Mouse (Mus musculus) neural tube, embryonic 11.5 days (tissue): ENCODE data around the gene Cip2a. TPM values are rescaled to one million over a fixed set of nuclear protein-coding genes. Genes with fewer than 3 reads are reported as not detected.

Source experiments
- ATAC-seq: fragments of 200-750 bp; cut with Nextera tagmentation; 2 replicates; pipeline ENCODE4 v1.8.0; 2017; ENCODE audit warnings: moderate number of reproducible peaks, mild to moderate bottlenecking, moderate TSS enrichment, moderate library complexity; ENCODE audit not compliant: insufficient read depth, low FRiP score, low TSS enrichment
- DNase-seq: peaks from one replicate; pipeline ENCODE4 v3.0.0-alpha.2; 2015; ENCODE audit warnings: low spot score
- H3K27ac ChIP-seq: fragments of 300-500 bp; sonication (generic); 2 replicates; pipeline ENCODE4 v1.5.1; 2014; ENCODE audit warnings: low read depth, mild to moderate bottlenecking, low read length
- H3K27me3 ChIP-seq: fragments of 300-500 bp; sonication (generic); 2 replicates; pipeline ENCODE4 v1.6.1; 2014; ENCODE audit warnings: mild to moderate bottlenecking, low read length, mixed read lengths; ENCODE audit not compliant: control insufficient read depth, insufficient read depth
- H3K36me3 ChIP-seq: fragments of 300-500 bp; sonication (generic); 2 replicates; pipeline ENCODE4 v1.6.1; 2014; ENCODE audit warnings: mild to moderate bottlenecking, low read length, moderate library complexity, mixed read lengths; ENCODE audit not compliant: control insufficient read depth, insufficient read depth
- H3K4me1 ChIP-seq: fragments of 300-500 bp; sonication (generic); 2 replicates; pipeline ENCODE4 v1.6.1; 2014; ENCODE audit warnings: low read length, mixed read lengths; ENCODE audit not compliant: control insufficient read depth, insufficient read depth
- H3K4me2 ChIP-seq: fragments of 300-500 bp; sonication (generic); 2 replicates; pipeline ENCODE4 v1.6.1; 2014; ENCODE audit warnings: low read depth, mild to moderate bottlenecking, moderate library complexity
- H3K4me3 ChIP-seq: fragments of 300-500 bp; sonication (generic); 2 replicates; pipeline ENCODE4 v1.5.1; 2014; ENCODE audit warnings: low read depth, low read length
- H3K9ac ChIP-seq: fragments of 300-500 bp; sonication (generic); 2 replicates; pipeline ENCODE4 v1.6.1; 2014; ENCODE audit warnings: mild to moderate bottlenecking, low read length
- H3K9me3 ChIP-seq: fragments of 300-500 bp; sonication (generic); 2 replicates; pipeline ENCODE4 v1.6.1; 2016; ENCODE audit warnings: low read length; ENCODE audit not compliant: control insufficient read depth
- whole genome bisulfite sequencing: fragments of 180-500 bp; shearing (Covaris S2); extraction: QIAGEN DNeasy Blood & Tissue Kit; methylation state at CpG from one replicate; pipeline ENCODE4 v1.1.7; 2014; 5-methylcytosine and 5-hydroxymethylcytosine counted together
- polyA plus RNA-seq: library from polyadenylated mRNA; unstranded; fragments of >200 nt; fragmentation: Nextera tagmentation; extraction: Ambion mirVana; gene quantifications from 2 replicates; pipeline ENCODE4 v1.2.1, GENCODE M21; 2014

The Cip2a gene
- polyA plus RNA-seq, 1 experiment from 2014 or later: 35.9 TPM

DNA sequence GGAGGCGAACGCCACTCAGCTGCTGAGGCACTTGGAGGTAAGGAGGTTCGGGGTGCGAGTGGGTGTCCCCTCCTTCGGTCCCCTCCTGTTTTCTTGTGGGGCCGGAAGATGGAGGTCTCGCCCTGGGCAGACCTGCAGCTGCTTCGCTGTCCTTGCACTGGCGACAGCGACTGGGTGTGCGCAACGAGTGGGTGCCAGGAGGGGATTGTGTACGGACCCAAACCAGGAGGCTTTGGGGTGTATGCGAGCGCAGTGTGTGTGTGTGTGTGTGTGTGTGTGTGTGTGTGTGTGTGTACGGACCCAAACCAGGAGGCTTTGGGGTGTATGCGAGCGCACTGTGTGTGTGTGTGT lies 333 bp downstream of the Cip2a start:
- no peak overlapping the region for H3K27ac ChIP-seq
- no peaks in the 10 kb centered on the region for H3K9me3 ChIP-seq

GRCm38 (mm10) chr16:49004151-49004550 lies 10.2 kb downstream of the Cip2a start:
- no peak overlapping the region for H3K4me3 ChIP-seq
- WGBS: 96% methylated on average over 5 of the region's 5 CpGs
- no peaks in the 10 kb centered on the region for H3K9me3 ChIP-seq
- no peak overlapping the region for H3K27ac ChIP-seq
- no peak overlapping the region for H3K4me2 ChIP-seq
- H3K4me1 ChIP-seq: no peaks in the 10 kb centered on the region
- no peak overlapping the region for H3K9ac ChIP-seq
- peaks cover 2% of the 10 kb centered on the region; the same call in 1 of the 2 replicates for H3K36me3 ChIP-seq
- DNase-seq (no peak), ATAC-seq (no peak)
- H3K27me3 ChIP-seq: no peaks in the 10 kb centered on the region

More for the DNA sequence above, 333 bp downstream of the Cip2a start:
- Histone ChIP-seq H3K4me1 (peaks cover 5% of the 10 kb centered on the region; the same call in 1 of the 2 replicates), H3K4me2 (peak overlapping the region; percentile 53), H3K27me3 (no peaks in the 10 kb centered on the region), H3K4me3 (peak overlapping the region; percentile 85), H3K9ac (peak overlapping the region; percentile 71), H3K36me3 (no peaks in the 10 kb centered on the region)
- ATAC-seq (peak; percentile 45), DNase-seq (no peak)
- WGBS: under 1% methylated on average over 18 of the region's 18 CpGs

- H3K4me1 ChIP-seq: no peaks in the 10 kb centered on the region
- no peaks in the 10 kb centered on the region for H3K27me3 ChIP-seq
- no peak overlapping the region for H3K4me2 ChIP-seq
- 0 out of 2 replicates have a peak, but pooled peaks cover 2% of the 10 kb centered on the region for H3K36me3 ChIP-seq
- DNase-seq (no peak), ATAC-seq (no peak)
- no peak overlapping the region for H3K4me3 ChIP-seq
- WGBS: 78% methylated on average over 5 of the region's 5 CpGs
- H3K9me3 ChIP-seq: no peaks in the 10 kb centered on the region
- no peak overlapping the region for H3K9ac ChIP-seq
- H3K27ac ChIP-seq: no peak overlapping the region
Measured at GRCm38 (mm10) chr16:49016620-49017332, 22.8 kb downstream of the Cip2a start.

DNA sequence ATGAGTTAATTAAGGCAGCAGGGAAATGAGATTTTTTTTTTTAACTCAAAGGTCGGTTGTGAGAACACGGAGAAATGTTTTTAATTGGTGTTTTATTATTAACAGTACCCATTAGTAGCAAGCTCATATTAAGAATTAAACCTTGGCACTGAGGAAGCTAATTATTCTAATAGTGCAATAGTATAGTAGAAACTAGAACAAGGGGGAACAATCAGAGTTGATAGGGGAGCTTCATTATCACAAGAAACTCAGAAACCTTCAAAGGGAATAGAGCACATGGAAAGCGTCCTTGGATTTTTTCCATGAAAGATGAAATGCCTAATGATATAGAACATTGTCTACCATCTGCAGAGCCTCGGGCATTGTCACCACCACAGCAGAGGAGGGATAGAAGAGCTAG lies 41.9 kb downstream of the Cip2a start:
- ATAC-seq (no peak), DNase-seq (no peak)
- H3K27me3 ChIP-seq: no peaks in the 10 kb centered on the region
- H3K36me3 ChIP-seq: no peaks in the 10 kb centered on the region
- no peak overlapping the region for H3K4me3 ChIP-seq
- no peaks in the 10 kb centered on the region for H3K9me3 ChIP-seq
- no peak overlapping the region for H3K4me2 ChIP-seq
- no peak overlapping the region for H3K9ac ChIP-seq
- 88% methylated on average over 4 of the region's 4 CpGs for WGBS
- H3K4me1 ChIP-seq: no peaks in the 10 kb centered on the region
- H3K27ac ChIP-seq: no peak overlapping the region

GRCm38 (mm10) chr16:49037771-49038170 lies 43.8 kb downstream of the Cip2a start:
- Histone ChIP-seq H3K9ac (no peak overlapping the region), H3K4me2 (no peak overlapping the region), H3K4me3 (no peak overlapping the region), H3K9me3 (no peaks in the 10 kb centered on the region), H3K27me3 (no peaks in the 10 kb centered on the region), H3K36me3 (no peaks in the 10 kb centered on the region), H3K4me1 (no peaks in the 10 kb centered on the region), H3K27ac (no peak overlapping the region)
- no peak for ATAC-seq
- WGBS: 87% methylated on average over 4 of the region's 4 CpGs
- DNase-seq: no peak

DNA sequence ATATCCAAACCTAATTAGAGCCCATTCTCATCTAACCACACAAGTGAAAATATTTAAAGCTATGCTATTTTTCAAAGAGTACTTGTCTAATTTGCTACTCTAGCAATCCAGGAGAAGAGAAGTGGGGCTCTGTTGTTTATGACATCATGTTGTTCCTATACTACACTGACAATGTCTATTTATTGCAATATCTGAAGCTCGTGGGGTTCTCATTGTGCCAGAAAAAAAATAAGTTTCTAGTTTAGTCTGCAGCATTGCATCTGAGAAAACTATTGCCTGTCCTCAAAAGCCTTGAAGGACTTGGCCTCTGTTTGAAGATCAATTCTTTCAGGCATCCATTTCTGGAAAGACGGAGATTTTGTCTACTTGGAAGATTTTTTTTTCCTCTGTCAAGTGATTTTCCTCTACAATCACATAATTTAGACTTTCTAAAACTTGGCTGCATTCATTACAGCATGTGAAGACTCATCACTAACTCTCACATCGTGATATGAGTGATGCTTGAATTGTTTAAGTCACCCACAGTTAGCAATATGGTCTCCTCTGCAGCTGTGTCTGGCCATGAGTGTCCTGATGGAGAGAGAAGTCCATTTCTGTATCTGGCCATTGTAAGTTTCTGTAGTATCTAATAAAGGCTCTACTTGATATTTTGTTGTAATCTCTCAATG lies 46.7 kb downstream of the Cip2a start:
- 85% methylated on average over 3 of the region's 3 CpGs for WGBS
- Histone ChIP-seq H3K4me1 (no peaks in the 10 kb centered on the region), H3K9me3 (no peaks in the 10 kb centered on the region), H3K27me3 (no peaks in the 10 kb centered on the region), H3K9ac (no peak overlapping the region), H3K27ac (no peak overlapping the region), H3K4me3 (no peak overlapping the region), H3K36me3 (no peaks in the 10 kb centered on the region), H3K4me2 (no peak overlapping the region)
- no peak for ATAC-seq
- no peak for DNase-seq

GRCm38 (mm10) chr16:49049214-49049613 lies 55.2 kb downstream of the Cip2a start:
- Histone ChIP-seq H3K9ac (no peak overlapping the region), H3K27me3 (no peaks in the 10 kb centered on the region), H3K4me3 (no peak overlapping the region), H3K36me3 (no peaks in the 10 kb centered on the region), H3K9me3 (no peaks in the 10 kb centered on the region), H3K27ac (no peak overlapping the region), H3K4me1 (no peaks in the 10 kb centered on the region), H3K4me2 (no peak overlapping the region)
- ATAC-seq (no peak), DNase-seq (no peak)

- Histone ChIP-seq H3K4me1 (no peaks in the 10 kb centered on the region), H3K4me3 (no peak within 1 kb of the TSS)
- no peak for ATAC-seq
Measured at GRCm38 (mm10) chr16:49057186-49057585, 63.2 kb downstream of the Cip2a start, which contains the start of gene Myh15. Gene Myh15 (plus strand): TSS chr16:49057486.

More at GRCm38 (mm10) chr16:49057186-49057585, 63.2 kb downstream of the Cip2a start, which contains the start of gene Myh15:
- no peak within 1 kb of the TSS for H3K9ac ChIP-seq
- H3K27me3 ChIP-seq: no peaks in the 10 kb centered on the region
- no peaks in the 10 kb centered on the region for H3K36me3 ChIP-seq
- no peak within 1 kb of the TSS for H3K4me2 ChIP-seq
- DNase-seq: no peak
- 93% methylated on average over 1 of the region's 1 CpGs for WGBS
- no peak within 1 kb of the TSS for H3K27ac ChIP-seq
- H3K9me3 ChIP-seq: no peaks in the 10 kb centered on the region
